Mouse (Mus musculus) layer of hippocampus, postnatal 36 days (tissue): ENCODE measurements around the gene Ces3a. TPM values are rescaled to one million over a fixed set of nuclear protein-coding genes. Genes with fewer than 3 reads are reported as not detected.
"Not testable (repeated sequence)": the region's sequence is repeated elsewhere in the genome, so short reads cannot be mapped to it uniquely, and the experiment has no call there.

Source experiments
- DNase-seq, 2 experiments: peaks; one replicate each; pipeline ENCODE4 v3.0.0; 2022
- total RNA-seq, 2 experiments: library from RNA; stranded (reverse); gene quantifications; 2 replicates each; pipeline ENCODE4 v1.2.3; 2021

Gene Ces3a
- total RNA-seq, 2 experiments from 2014 or later: not detected

GRCm38 (mm10) chr8:105102101-105102785 lies 53.8 kb downstream of the Ces3a start:
- DNase-seq: not testable (repeated sequence)

DNA sequence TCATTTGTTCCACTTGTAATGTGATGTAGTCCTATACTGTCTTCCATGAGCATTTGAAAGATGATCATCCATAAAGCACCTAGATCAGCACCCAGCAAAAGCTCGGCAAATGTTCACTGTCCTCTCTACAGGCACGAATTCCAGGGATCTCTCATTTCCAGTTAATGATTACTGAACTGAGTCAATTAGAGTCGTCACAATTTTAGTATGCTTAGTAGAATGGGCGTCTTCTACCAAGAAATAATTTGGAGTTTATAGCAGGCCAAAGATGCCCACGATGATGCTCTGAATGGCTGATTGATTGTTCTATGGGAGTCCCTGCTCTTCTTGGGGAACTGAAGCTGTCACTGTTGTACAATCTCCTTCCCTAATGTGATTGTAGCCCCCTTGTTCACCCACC lies 55.3 kb downstream of the Ces3a start:
- DNase-seq: not testable (repeated sequence)

DNA sequence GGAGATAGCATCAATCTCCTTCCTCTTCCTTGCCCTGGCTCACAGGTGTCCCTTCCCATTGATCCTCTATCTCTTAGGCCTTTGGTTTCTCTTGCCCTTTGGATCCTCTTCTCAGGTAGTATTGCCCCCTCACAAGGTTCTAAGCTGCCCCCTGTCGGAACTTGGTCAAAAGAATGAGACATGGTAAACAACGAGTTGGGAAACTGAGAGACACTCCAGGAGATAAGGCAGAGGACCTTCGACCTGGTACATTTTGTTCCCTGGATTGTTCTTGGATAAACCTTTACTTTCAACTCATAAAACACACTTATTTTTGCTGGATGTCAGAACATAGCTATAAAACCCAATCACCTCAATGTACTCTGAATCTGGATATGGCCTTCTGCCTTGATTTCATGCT lies 55.8 kb downstream of the Ces3a start:
- no peak for DNase-seq

Other genes with a start within 250 kb of the Ces3a start
- gene Ces2b, start 217.0 kb upstream of the Ces3a start, total RNA-seq: under 1 TPM in 1 of 2 experiments, not detected in 1; 0.22 TPM
- gene Ces2c, start 201.5 kb upstream of the Ces3a start, total RNA-seq: not detected
- not detected for gene Ces2e, start 122.3 kb upstream of the Ces3a start, total RNA-seq
- not detected for gene Ces2f, start 101.2 kb upstream of the Ces3a start, total RNA-seq
- not detected for gene Ces2g, start 86.9 kb upstream of the Ces3a start, total RNA-seq
- not detected for gene Ces2h, start 47.7 kb upstream of the Ces3a start, total RNA-seq
- gene Ces3b, start 35.2 kb downstream of the Ces3a start, total RNA-seq: not detected
- gene Ces4a, start 83.2 kb downstream of the Ces3a start, total RNA-seq: not detected
- gene Cbfb, start 122.1 kb downstream of the Ces3a start, total RNA-seq: 10 to 100 TPM; 20.1 to 24.7 TPM
- gene D230025D16Rik, start 176.5 kb downstream of the Ces3a start, total RNA-seq: 10 to 100 TPM; 36.5 to 39.2 TPM
- gene B3gnt9, start 206.6 kb downstream of the Ces3a start, total RNA-seq: 1 to 10 TPM; 2.2 to 2.6 TPM
- gene Tradd, start 216.0 kb downstream of the Ces3a start, total RNA-seq: 1 to 10 TPM; 8.2 to 9.0 TPM
- gene Fbxl8, start 216.0 kb downstream of the Ces3a start, total RNA-seq: 1 to 10 TPM; 1.0 TPM
- gene Hsf4, start 221.2 kb downstream of the Ces3a start, total RNA-seq: 1 to 10 TPM; 4.9 to 7.0 TPM
- gene Nol3, start 227.5 kb downstream of the Ces3a start, total RNA-seq: 1 to 10 TPM; 6.9 to 9.1 TPM
- 10 to 100 TPM; 20.5 to 23.4 TPM for gene 4931428F04Rik, start 241.3 kb downstream of the Ces3a start, total RNA-seq
- 1 to 10 TPM; 1.3 to 1.7 TPM for gene Exoc3l, start 247.5 kb downstream of the Ces3a start, total RNA-seq
- 10 to 100 TPM; 35.3 to 36.7 TPM for gene E2f4, start 249.1 kb downstream of the Ces3a start, total RNA-seq